Mouse (Mus musculus): ENCODE results near the gene Fbxo31.

- no peak for TF ChIP-seq CTCF (IDR thresholded peaks at IDR 0.05; ENCODE audit: extremely low read depth, insufficient read length, insufficient replicate concordance, low read depth, low read length)
- TF ChIP-seq POLR2A (IDR thresholded peaks at IDR 0.05; ENCODE audit: low read depth, low read length) = no peak
Observed at GRCm38 (mm10) chr8:121603801-121604200, 25.2 kb upstream of the Fbxo31 start.

All from small intestine, adult 2 months (tissue).